Mouse (Mus musculus) mesoderm, embryonic 11.5 days (tissue): ENCODE data around the gene Dbndd1.
"Not testable (repeated sequence)": the region's sequence is repeated elsewhere in the genome, so short reads cannot be mapped to it uniquely, and the experiment has no call there.

Experiments
- DNase-seq: peaks from one replicate; pipeline ENCODE4 v3.0.0-alpha.2; 2012; ENCODE audit warnings: low read depth, low spot score

Dbndd1 gene

DNA sequence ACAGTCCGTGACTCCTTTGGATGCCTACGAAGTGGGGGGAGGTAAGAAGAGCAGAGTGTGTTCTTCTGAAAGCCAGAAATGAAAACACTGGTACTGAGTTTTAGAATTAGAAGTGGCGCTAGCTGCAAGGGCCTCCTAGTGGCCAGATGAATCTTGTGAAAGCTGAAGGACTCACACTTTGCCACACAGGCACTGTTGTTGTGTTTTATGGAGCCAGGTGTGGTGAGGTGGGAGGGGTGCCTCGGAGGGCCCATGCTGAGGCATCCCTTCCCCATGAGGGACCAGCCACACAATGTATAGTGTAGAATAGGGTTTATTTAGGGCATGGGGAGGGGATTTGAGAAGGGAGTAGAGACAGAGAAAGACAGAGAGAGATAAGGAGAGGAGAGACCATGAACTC lies 17.6 kb downstream of the Dbndd1 start:
- no peak for DNase-seq

GRCm38 (mm10) chr8:123492898-123493297 lies 22.4 kb downstream of the Dbndd1 start:
- no peak for DNase-seq

- no peak for DNase-seq
Observed at GRCm38 (mm10) chr8:123491280-123492075, 23.8 kb downstream of the Dbndd1 start.

DNA sequence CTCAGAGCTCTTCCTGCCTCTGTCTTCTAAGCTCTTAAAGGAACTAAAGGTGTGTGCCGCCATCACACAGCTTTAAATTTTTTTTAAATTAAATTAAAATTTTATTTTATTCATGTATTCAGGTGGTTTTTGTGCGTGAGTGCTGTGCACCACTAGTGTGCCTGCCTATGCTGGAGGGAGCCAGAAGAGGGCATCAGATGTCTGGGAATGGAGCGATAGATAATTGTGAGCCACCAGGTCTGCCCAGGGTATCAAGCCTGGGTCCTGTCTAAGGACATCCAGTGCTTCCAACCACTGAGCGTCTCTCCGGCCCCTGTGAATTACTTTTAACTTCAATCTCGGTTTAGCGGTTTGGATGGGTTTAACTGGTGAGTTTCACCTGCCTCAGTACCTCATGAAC lies 32.6 kb downstream of the Dbndd1 start:
- DNase-seq: no peak

DNA sequence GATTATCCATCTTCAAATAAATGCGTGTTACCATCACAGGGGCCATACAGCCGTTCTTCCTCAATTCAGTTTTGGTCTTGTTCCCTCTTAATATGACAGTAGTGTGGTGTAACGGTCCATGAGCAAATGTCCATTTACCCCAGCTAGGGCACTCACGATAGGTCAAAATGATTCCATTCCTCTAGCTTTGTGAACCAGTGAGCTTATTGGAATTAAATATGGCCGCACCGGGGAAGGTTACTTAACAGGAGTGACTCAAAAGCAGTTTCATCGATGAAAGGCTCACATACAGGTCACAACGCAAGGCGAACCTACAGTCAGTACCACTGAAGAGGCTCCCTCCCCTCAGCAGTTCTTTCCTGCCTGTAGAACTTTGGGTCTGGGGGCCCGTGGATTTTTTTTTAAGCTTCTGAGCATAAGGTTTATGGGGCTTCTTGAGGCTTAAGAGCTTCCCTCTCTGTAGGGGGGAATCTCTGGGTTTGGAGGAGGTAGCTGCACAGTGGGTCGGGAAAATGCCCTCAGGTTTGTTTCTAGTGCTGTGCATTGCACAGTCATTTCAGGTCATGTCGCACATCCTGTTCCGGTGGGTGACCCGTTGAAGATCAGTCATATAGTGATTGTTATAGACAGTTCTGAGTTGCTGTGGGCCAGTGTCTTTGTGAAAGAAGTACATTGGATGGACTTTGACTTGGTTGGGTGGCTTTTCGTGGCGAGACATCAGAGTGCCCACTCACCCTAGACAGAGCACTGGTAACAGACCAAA lies 36.6 kb downstream of the Dbndd1 start:
- no peak for DNase-seq

GRCm38 (mm10) chr8:123477737-123478258 lies 37.5 kb downstream of the Dbndd1 start, which contains the start of gene Afg3l1:
TSS of gene Afg3l1 (plus strand) at chr8:123477903.
- DNase-seq: peak; percentile 95

DNA sequence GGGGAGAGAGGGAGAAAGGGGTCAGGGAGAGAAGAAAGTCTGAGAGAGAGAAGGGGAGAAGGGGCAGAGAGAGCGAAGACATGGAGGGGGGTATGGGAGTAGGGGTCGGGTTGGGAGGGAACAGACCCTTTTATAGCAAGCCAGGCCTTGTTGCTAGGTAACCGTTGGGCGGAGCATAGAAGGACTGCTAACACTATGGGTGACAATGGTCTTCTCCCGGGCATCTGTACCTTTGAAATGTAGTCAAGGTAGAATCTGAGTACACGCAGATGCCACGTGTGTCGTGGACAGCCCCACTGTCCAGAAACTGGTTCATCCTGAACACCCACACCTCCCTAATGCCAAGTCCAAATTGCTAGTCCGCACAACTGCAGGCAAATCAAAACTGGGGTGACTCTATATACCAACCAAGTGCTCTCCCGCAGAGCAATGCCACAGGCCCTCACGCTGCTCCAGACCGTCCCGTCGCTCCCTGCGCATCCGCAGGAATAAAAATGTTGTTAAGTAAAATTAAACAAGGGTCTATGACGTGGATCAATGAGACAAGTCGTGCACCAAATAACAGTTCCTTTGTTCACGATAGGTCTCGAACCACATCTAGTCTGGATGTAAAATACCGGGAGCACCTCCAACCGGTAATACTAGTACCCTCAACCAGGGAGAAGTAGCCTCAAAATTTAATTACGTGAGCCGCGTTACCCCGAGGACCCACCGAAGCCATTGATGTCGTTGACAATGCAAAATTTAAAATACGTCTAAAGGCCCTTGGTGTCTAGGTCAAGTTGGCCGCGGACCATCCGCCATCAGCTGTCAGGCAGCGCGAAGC lies 38.1 kb downstream of the Dbndd1 start:
- DNase-seq: peak; percentile 26

DNA sequence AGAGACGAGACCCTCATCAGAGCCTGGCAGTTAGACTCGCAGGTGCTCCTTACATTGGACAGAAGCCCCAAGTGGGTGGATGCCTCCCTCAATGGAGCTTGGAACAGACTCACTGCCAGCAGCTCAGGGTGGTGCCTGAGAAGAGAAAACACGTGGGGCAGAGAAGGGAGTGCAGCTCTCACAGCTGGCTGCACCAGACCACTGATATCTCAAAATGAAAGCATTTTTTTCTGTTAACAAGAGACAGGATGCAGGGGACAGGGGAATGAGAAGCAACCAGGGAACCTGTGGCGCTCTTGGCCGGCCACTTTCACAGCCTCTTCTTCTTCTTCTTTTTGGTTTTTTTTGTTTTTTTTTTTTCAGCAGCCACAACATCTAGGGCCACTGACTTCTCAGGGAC lies 40.7 kb downstream of the Dbndd1 start:
- not testable (repeated sequence) for DNase-seq

DNA sequence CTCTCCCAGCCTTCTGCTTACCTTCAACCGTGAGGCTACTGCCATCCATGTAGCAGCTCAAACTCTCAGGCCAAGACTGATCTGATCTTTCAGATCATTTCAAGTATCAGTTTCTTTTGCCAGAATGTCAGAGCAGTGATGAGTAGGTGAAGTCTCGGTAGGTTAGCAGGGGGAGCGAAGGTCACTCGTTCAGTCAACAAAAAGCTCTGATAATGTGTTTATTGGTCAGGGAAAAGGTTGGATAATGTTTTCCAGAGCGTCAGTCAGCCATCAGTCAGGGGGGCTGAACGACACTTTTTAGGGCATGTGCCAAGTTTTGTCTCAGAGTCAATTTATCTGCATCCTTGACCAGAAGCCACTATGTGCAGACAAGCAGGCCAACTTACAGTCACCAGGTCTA lies 42.3 kb downstream of the Dbndd1 start:
- DNase-seq: not testable (repeated sequence)

DNA sequence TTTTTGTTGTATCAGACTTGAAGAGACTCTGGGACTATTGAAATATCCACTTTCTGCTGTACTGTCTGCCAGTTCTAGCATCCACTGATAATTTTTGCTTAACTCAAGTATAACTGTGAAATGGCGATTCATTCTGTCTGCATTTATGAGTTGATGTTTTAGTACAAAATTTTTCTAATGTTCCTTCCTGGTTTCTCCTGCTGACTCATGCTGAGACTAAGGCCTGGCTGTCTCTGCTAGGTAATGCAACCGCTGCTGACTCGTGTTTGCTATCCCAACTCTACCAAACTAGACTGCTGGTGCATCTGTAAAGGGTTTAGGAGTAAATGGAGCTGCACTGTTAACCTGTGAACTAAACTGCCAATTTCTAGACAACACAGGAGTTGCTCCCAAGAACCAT lies 47.8 kb downstream of the Dbndd1 start:
- no peak for DNase-seq

DNA sequence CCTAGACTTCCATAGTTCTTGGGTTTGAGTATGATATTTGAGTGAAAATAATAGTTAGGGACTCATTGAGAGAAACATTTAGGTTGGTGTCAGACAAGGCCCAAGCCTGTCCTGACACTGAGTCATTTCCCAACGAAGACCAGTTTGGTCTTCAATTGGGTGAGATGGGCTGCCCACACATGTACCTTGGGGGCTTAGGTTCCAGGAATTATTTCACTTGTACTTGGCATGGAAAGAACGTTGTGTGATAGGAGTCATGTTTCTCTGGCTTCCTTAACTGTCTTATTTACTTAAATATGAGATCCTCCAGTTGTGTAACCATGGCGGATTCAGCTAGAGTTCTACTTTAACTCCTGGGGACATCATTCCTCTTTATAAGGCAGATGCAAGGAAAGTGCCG lies 51.6 kb downstream of the Dbndd1 start:
- no peak for DNase-seq
